Comparison of ENCODE assay signal across 11 mouse cellular contexts in the genomic region with DNA sequence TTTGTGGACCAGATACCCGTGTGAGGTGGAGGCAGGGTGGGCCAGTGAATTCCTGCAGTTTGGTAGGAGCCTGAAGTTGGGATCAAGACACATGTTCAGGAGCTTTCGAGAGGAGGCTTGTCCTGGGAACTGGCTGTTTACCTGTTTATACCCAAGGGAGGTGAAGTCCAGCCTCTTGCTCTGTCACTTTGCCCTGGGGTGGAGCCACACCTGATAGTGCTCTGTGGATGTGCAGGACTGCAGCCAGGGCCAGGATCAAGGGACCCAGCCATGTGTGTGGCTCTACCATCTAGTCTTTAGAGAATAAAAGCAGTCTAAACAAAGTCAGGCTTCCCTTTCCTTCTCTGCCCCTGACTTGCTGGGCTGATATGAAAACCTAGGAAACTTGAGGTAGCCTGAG.
"Had no signal": no experiment of that assay in that cellular context is flagged by ENCODE, and none has a peak within 500 bp of the region (broad histone marks: within the 10 kb centered on the region; RNA-seq: fewer than 3 reads in every experiment).

No protein-coding gene starts in this region.

- H3K27me3 ChIP-seq: hindbrain, embryonic 15.5 days; midbrain, embryonic 13.5 days; neural tube, embryonic 12.5 days had no signal

- H3K27ac ChIP-seq: hindbrain, embryonic 15.5 days; left cerebral cortex, adult 2 months; limb, embryonic 10.5 days; midbrain, embryonic 13.5 days; neural tube, embryonic 12.5 days had no signal

- H3K4me3 ChIP-seq: hindbrain, embryonic 15.5 days; left cerebral cortex, adult 2 months; limb, embryonic 10.5 days; midbrain, embryonic 13.5 days; neural tube, embryonic 12.5 days had no signal

- H3K4me2 ChIP-seq: hindbrain, embryonic 15.5 days; midbrain, embryonic 13.5 days; neural tube, embryonic 12.5 days had no signal

- H3K36me3 ChIP-seq: hindbrain, embryonic 15.5 days; limb, embryonic 10.5 days; midbrain, embryonic 13.5 days; neural tube, embryonic 12.5 days had no signal

- ATAC-seq: lung, postnatal 0 days; midbrain, embryonic 13.5 days had no signal

- H3K9me3 ChIP-seq: hindbrain, embryonic 15.5 days; limb, embryonic 10.5 days; midbrain, embryonic 13.5 days; neural tube, embryonic 12.5 days had no signal

- H3K4me1 ChIP-seq: neural tube, embryonic 12.5 days had no signal

- DNase-seq: lung, adult 2 months; lung, postnatal 36 days; right cerebral cortex, postnatal 14 days; thymus, adult 18-20 months; thymus, postnatal 14 days had no signal

- H3K9ac ChIP-seq: hindbrain, embryonic 15.5 days; midbrain, embryonic 13.5 days; neural tube, embryonic 12.5 days had no signal
